Mouse (Mus musculus): ENCODE data around the gene Srpk2. TPM values are rescaled to one million over a fixed set of nuclear protein-coding genes. Genes with fewer than 3 reads are reported as not detected.

Srpk2 gene
- polyA plus RNA-seq, 1 experiment from 2014 or later = 27.1 TPM

DNA sequence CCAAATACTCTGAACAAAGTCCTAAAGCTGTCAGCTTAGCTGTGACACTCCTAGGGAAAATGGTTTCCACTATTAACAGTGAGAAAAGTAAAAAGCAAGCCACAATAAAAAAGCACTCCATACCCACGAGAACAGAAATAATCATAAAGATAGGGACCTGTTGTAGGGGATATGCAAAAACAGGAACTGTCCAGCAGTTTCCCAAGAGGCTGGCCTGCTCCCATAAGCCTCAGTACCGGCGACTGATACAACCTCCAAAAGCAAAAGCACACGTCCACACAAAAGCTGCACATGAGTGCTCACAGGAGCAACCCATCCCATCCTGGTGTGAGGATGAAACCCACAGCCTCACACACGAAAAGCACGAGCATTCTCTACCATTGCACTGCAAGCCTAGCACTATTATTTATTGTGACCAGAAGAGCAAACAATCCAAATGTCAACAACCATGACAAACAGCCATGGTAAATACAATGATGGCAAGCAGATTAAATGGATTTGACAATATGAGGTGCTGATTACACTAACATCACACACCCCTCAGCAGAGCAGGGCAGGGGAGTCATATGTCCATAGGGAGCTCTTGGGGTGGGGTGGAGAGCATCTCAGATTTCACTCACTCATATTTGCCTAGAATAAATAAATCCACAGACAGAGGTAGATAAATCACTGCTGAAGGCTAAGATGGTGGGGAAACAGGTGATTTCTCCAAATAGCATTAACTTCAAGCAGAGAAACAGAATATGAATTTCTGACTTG is 107.9 kb downstream of the Srpk2 start:
- DNase-seq (ENCODE audit: low spot score) = no peak
- Histone ChIP-seq H3K4me2 (replicated peaks; ENCODE audit: low read depth) (no peak overlapping the region), H3K4me1 (replicated peaks; ENCODE audit: control insufficient read depth, insufficient read depth) (no peaks in the 10 kb centered on the region), H3K4me3 (ENCODE audit: low read depth, low read length) (no peak overlapping the region), H3K9me3 (ENCODE audit: control insufficient read depth, low read length) (no peaks in the 10 kb centered on the region), H3K9ac (ENCODE audit: low read length) (no peak overlapping the region), H3K36me3 (ENCODE audit: control insufficient read depth, insufficient read depth, low read length) (no peaks in the 10 kb centered on the region), H3K27me3 (ENCODE audit: control insufficient read depth, insufficient read depth, low read length) (no peaks in the 10 kb centered on the region), H3K27ac (replicated peaks) (no peak overlapping the region)
- 50% methylated on average over 6 of the region's 6 CpGs for WGBS
- no peak for TF ChIP-seq CTCF (IDR thresholded peaks at IDR 0.05; ENCODE audit: low read depth)
- TF ChIP-seq EP300 (optimal IDR thresholded peaks at IDR 0.05) = no peak
- no peak for ATAC-seq (ENCODE audit: low FRiP score, low TSS enrichment)

DNA sequence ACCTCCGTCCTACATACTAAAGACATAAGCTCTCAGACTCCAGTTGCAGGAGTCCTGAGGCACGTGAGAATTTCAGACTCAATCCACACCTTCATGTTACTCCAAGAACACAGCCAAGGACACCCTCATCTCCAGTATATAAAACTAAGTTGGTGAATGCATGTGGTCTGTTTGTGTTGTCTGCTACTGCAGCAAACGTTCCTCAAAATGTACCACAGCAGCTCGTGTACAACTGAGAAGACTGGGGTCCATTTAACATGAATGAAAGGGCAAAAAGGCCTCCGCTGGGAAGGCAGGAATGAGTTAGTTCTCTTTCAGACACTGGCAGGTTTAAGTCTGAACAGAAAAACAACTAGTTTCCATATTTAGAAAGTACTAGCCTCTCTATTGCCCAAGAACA is 110.5 kb downstream of the Srpk2 start:
- DNase-seq (ENCODE audit: low spot score) (no peak), ATAC-seq (ENCODE audit: low FRiP score, low TSS enrichment) (no peak)
- WGBS = 94% methylated on average over 5 of the region's 5 CpGs
- H3K4me2 ChIP-seq (replicated peaks; ENCODE audit: low read depth) = no peak overlapping the region
- no peak overlapping the region for H3K27ac ChIP-seq (replicated peaks)
- no peaks in the 10 kb centered on the region for H3K9me3 ChIP-seq (ENCODE audit: control insufficient read depth, low read length)
- no peaks in the 10 kb centered on the region for H3K4me1 ChIP-seq (replicated peaks; ENCODE audit: control insufficient read depth, insufficient read depth)
- no peak overlapping the region for H3K9ac ChIP-seq (ENCODE audit: low read length)
- H3K36me3 ChIP-seq (ENCODE audit: control insufficient read depth, insufficient read depth, low read length) = no peaks in the 10 kb centered on the region
- H3K27me3 ChIP-seq (ENCODE audit: control insufficient read depth, insufficient read depth, low read length) = no peaks in the 10 kb centered on the region
- TF ChIP-seq CTCF (IDR thresholded peaks at IDR 0.05; ENCODE audit: low read depth) = no peak
- no peak for TF ChIP-seq EP300 (optimal IDR thresholded peaks at IDR 0.05)
- H3K4me3 ChIP-seq (ENCODE audit: low read depth, low read length) = no peak overlapping the region

DNA sequence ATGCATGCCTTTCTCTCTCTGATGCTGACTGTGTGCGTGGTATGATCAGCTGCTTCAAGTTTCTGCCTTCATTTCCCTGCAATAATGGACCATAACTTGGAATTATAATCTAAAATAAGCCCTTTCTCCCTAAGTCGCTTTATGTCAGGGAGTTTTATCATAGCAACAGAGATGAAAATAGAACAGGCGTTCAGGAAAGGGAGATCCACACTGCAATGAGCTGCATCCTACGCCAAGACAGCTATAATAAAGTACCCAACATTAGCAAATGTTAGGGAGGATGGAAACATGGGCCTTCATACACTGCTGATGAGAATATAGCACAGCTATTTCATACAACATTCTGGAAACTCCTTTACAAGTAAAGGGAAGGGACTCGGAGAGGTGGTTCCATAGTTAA is 116.2 kb downstream of the Srpk2 start:
- WGBS = 96% methylated on average over 5 of the region's 5 CpGs
- no peak for ATAC-seq (ENCODE audit: low FRiP score, low TSS enrichment)
- H3K9ac ChIP-seq (ENCODE audit: low read length) = no peak overlapping the region

DNA sequence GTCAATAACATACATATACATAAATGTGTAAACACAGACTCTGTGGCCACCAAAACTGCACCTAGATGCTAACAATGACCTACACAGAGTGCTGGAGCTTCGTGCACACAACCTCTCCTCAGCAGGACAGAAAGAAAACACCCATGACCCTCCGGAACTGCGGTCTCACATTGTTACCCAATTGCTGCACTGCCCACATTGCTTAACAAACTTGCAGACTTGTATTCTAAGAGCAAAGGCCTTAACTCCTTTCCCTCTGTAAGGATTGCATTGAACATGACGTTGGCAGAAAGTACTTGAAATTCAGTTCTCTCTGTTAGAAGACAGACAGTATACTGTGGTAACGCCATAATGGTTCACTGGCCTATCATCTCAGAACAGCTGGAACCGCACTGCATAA is 118.0 kb downstream of the Srpk2 start:
- Histone ChIP-seq H3K9me3 (ENCODE audit: control insufficient read depth, low read length) (no peaks in the 10 kb centered on the region), H3K36me3 (ENCODE audit: control insufficient read depth, insufficient read depth, low read length) (peaks cover 5% of the 10 kb centered on the region), H3K27me3 (ENCODE audit: control insufficient read depth, insufficient read depth, low read length) (no peaks in the 10 kb centered on the region), H3K4me1 (replicated peaks; ENCODE audit: control insufficient read depth, insufficient read depth) (no peaks in the 10 kb centered on the region), H3K9ac (ENCODE audit: low read length) (no peak overlapping the region), H3K4me2 (replicated peaks; ENCODE audit: low read depth) (no peak overlapping the region), H3K27ac (replicated peaks) (no peak overlapping the region), H3K4me3 (ENCODE audit: low read depth, low read length) (no peak overlapping the region)
- ATAC-seq (ENCODE audit: low FRiP score, low TSS enrichment) (no peak), DNase-seq (ENCODE audit: low spot score) (no peak)
- TF ChIP-seq EP300 (optimal IDR thresholded peaks at IDR 0.05) (no peak), CTCF (IDR thresholded peaks at IDR 0.05; ENCODE audit: low read depth) (no peak)
- 85% methylated on average over 6 of the region's 6 CpGs for WGBS

More for the DNA sequence above, 116.2 kb downstream of the Srpk2 start:
- no peaks in the 10 kb centered on the region for H3K9me3 ChIP-seq (ENCODE audit: control insufficient read depth, low read length)
- no peak for DNase-seq (ENCODE audit: low spot score)
- no peaks in the 10 kb centered on the region for H3K4me1 ChIP-seq (replicated peaks; ENCODE audit: control insufficient read depth, insufficient read depth)
- no peak overlapping the region for H3K4me2 ChIP-seq (replicated peaks; ENCODE audit: low read depth)
- H3K4me3 ChIP-seq (ENCODE audit: low read depth, low read length) = no peak overlapping the region
- H3K36me3 ChIP-seq (ENCODE audit: control insufficient read depth, insufficient read depth, low read length) = peaks cover 5% of the 10 kb centered on the region
- no peak overlapping the region for H3K27ac ChIP-seq (replicated peaks)
- no peaks in the 10 kb centered on the region for H3K27me3 ChIP-seq (ENCODE audit: control insufficient read depth, insufficient read depth, low read length)
- no peak for TF ChIP-seq EP300 (optimal IDR thresholded peaks at IDR 0.05)
- no peak for TF ChIP-seq CTCF (IDR thresholded peaks at IDR 0.05; ENCODE audit: low read depth)

DNA sequence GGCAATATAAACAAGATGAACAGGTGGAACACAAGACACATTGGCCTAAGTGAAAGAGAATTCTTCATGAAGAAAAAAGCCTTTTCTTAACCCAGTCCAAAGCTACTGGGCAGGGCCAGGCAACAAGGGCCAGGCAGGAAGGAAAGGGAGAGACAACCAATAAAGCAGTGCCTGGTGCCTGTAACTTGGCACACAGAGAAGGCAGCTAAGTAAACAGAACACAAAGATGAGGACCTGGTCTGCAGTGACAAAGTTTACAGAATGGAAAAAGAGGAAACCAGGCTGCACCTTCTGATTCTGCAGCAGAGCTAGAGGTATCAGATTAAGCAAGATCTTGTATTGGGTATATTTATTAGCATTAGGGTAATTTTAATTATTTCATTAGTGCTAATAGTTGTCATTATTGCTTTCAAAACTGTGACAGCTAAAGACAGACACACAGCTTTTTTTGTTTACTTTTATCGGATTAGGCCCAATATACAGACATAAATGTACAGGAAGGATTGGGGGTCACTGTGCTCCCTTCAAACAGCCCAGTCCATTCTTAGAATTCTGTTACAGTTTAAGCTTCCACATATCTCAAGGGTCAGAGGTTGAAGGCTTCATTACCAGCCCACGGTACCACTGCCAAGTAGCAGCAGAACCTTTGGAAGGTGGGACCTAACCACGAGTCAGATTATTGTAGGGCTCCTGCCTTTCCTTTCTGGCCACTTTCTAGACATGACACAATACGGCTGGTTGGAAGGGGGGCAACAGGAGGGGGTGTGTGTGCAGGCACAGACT is 121.9 kb downstream of the Srpk2 start:
- TF ChIP-seq CTCF (IDR thresholded peaks at IDR 0.05; ENCODE audit: low read depth) (no peak), EP300 (optimal IDR thresholded peaks at IDR 0.05) (no peak)
- Histone ChIP-seq H3K4me2 (replicated peaks; ENCODE audit: low read depth) (no peak overlapping the region), H3K36me3 (ENCODE audit: control insufficient read depth, insufficient read depth, low read length) (peaks cover 5% of the 10 kb centered on the region), H3K4me1 (replicated peaks; ENCODE audit: control insufficient read depth, insufficient read depth) (no peaks in the 10 kb centered on the region), H3K4me3 (ENCODE audit: low read depth, low read length) (no peak overlapping the region), H3K9me3 (ENCODE audit: control insufficient read depth, low read length) (no peaks in the 10 kb centered on the region), H3K9ac (ENCODE audit: low read length) (no peak overlapping the region), H3K27ac (replicated peaks) (no peak overlapping the region), H3K27me3 (ENCODE audit: control insufficient read depth, insufficient read depth, low read length) (no peaks in the 10 kb centered on the region)
- no peak for DNase-seq (ENCODE audit: low spot score)
- no peak for ATAC-seq (ENCODE audit: low FRiP score, low TSS enrichment)
- 38% methylated on average over 4 of the region's 4 CpGs for WGBS

DNA sequence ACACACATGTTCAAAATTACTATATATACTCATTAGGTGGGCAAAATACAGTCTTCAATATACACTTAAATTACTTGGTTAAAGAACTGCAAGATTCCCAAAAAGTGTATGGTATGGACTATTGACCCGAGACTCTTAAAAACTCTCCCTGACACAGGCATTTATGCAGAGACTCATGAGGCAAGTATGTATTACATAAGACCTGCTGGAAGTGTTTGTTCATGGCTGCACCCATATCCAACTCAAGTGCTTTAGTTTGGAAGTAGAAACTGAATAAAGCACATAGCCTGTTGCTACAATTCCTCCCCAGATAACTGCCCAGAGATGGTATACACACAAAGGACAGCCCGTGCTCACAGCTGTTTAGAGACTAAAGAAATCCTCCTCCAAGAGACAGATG is 123.2 kb downstream of the Srpk2 start:
- H3K4me3 ChIP-seq (ENCODE audit: low read depth, low read length) = no peak overlapping the region
- TF ChIP-seq CTCF (IDR thresholded peaks at IDR 0.05; ENCODE audit: low read depth) (no peak), EP300 (optimal IDR thresholded peaks at IDR 0.05) (no peak)
- no peaks in the 10 kb centered on the region for H3K9me3 ChIP-seq (ENCODE audit: control insufficient read depth, low read length)
- WGBS = 79% methylated on average over 2 of the region's 2 CpGs
- H3K4me1 ChIP-seq (replicated peaks; ENCODE audit: control insufficient read depth, insufficient read depth) = no peaks in the 10 kb centered on the region
- ATAC-seq (ENCODE audit: low FRiP score, low TSS enrichment) (no peak), DNase-seq (ENCODE audit: low spot score) (no peak)
- H3K27ac ChIP-seq (replicated peaks) = no peak overlapping the region
- peaks cover 5% of the 10 kb centered on the region for H3K36me3 ChIP-seq (ENCODE audit: control insufficient read depth, insufficient read depth, low read length)
- no peak overlapping the region for H3K4me2 ChIP-seq (replicated peaks; ENCODE audit: low read depth)
- no peaks in the 10 kb centered on the region for H3K27me3 ChIP-seq (ENCODE audit: control insufficient read depth, insufficient read depth, low read length)
- no peak overlapping the region for H3K9ac ChIP-seq (ENCODE audit: low read length)
